Comparison of ENCODE assay signal across 9 mouse cellular contexts in genomic region chr1:153641492-153641939, GRCm38 (mm10). TPM values are rescaled to one million over a fixed set of nuclear protein-coding genes. Genes with fewer than 3 reads are reported as not detected.
DNase-seq lines count a peak whose midpoint lies in the region; ATAC-seq lines count a peak whose summit lies in the region.
"Had no signal": no experiment of that assay in that cellular context is flagged by ENCODE, and none has a peak within 500 bp of the region (broad histone marks: within the 10 kb centered on the region; RNA-seq: fewer than 3 reads in every experiment).

No protein-coding gene starts in this region.

- peak; percentile 38 for DNase-seq in adrenal gland, postnatal 14 days
- DNase-seq in adrenal gland, postnatal 4 days (ENCODE audit: low spot score in 2 of 2) = no peak
- DNase-seq in thymus, postnatal 4 days = peak; percentile 56
- no peak for DNase-seq in cerebellum, adult 11 months

- peak overlapping the region; percentile 19; the same call in 1 of the 2 replicates for H3K9ac ChIP-seq in embryonic facial prominence, embryonic 12.5 days
- H3K9ac ChIP-seq in heart, embryonic 15.5 days = peak overlapping the region; percentile 4; the same call in 1 of the 2 replicates
- H3K9ac ChIP-seq in kidney, embryonic 15.5 days = peak overlapping the region; percentile 26; the same call in 1 of the 2 replicates
- H3K9ac ChIP-seq in midbrain, embryonic 13.5 days (replicated peaks) = peak overlapping the region; percentile 46; the same call in 1 of the 2 replicates

- peak overlapping the region; percentile 81 for H3K27ac ChIP-seq in embryonic facial prominence, embryonic 12.5 days
- H3K27ac ChIP-seq in heart, embryonic 15.5 days = peak overlapping the region; percentile 78
- H3K27ac ChIP-seq in kidney, embryonic 15.5 days = peak overlapping the region; percentile 89
- peak overlapping the region; percentile 72 for H3K27ac ChIP-seq in midbrain, embryonic 13.5 days

- no peaks in the 10 kb centered on the region for H3K36me3 ChIP-seq in embryonic facial prominence, embryonic 12.5 days
- H3K36me3 ChIP-seq in heart, embryonic 15.5 days = no peaks in the 10 kb centered on the region
- no peaks in the 10 kb centered on the region for H3K36me3 ChIP-seq in kidney, embryonic 15.5 days
- no peaks in the 10 kb centered on the region for H3K36me3 ChIP-seq in midbrain, embryonic 13.5 days

- H3K4me2 ChIP-seq in embryonic facial prominence, embryonic 12.5 days (replicated peaks) = peak overlapping the region; percentile 53
- peak overlapping the region; percentile 54 for H3K4me2 ChIP-seq in heart, embryonic 15.5 days
- H3K4me2 ChIP-seq in kidney, embryonic 15.5 days = peak overlapping the region; percentile 58
- H3K4me2 ChIP-seq in midbrain, embryonic 13.5 days (replicated peaks) = peak overlapping the region; percentile 49

- H3K4me3 ChIP-seq in embryonic facial prominence, embryonic 12.5 days = peak overlapping the region; percentile 21
- peak overlapping the region; percentile 22 for H3K4me3 ChIP-seq in heart, embryonic 15.5 days
- H3K4me3 ChIP-seq in kidney, embryonic 15.5 days (replicated peaks) = peak overlapping the region; percentile 29
- H3K4me3 ChIP-seq in midbrain, embryonic 13.5 days (replicated peaks) = peak overlapping the region; percentile 23
- H3K4me3 ChIP-seq: erythroblast, embryonic 14.5 days had no signal

- H3K4me1 ChIP-seq in embryonic facial prominence, embryonic 12.5 days = peaks cover 17% of the 10 kb centered on the region
- H3K4me1 ChIP-seq in heart, embryonic 15.5 days (replicated peaks) = peaks cover 18% of the 10 kb centered on the region
- peaks cover 17% of the 10 kb centered on the region for H3K4me1 ChIP-seq in kidney, embryonic 15.5 days
- peaks cover 27% of the 10 kb centered on the region for H3K4me1 ChIP-seq in midbrain, embryonic 13.5 days (replicated peaks)

- ATAC-seq in embryonic facial prominence, embryonic 12.5 days (ENCODE audit: insufficient number of reproducible peaks, insufficient read depth, low FRiP score, low TSS enrichment) = peak; percentile 92
- ATAC-seq in heart, embryonic 15.5 days (replicated peaks; ENCODE audit: insufficient number of reproducible peaks, insufficient read depth, low FRiP score, low read depth) = peak; percentile 61
- ATAC-seq in kidney, embryonic 15.5 days (replicated peaks; ENCODE audit: low FRiP score) = peak; percentile 87
- ATAC-seq in midbrain, embryonic 13.5 days = peak; percentile 94

- 5% methylated on average over 9 of the region's 9 CpGs for WGBS in embryonic facial prominence, embryonic 12.5 days
- 10% methylated on average over 9 of the region's 9 CpGs for WGBS in heart, embryonic 15.5 days
- WGBS in kidney, embryonic 15.5 days = under 1% methylated on average over 9 of the region's 9 CpGs
- WGBS in midbrain, embryonic 13.5 days = 3% methylated on average over 9 of the region's 9 CpGs

- H3K27me3 ChIP-seq in embryonic facial prominence, embryonic 12.5 days = no peaks in the 10 kb centered on the region
- H3K27me3 ChIP-seq in heart, embryonic 15.5 days = no peaks in the 10 kb centered on the region
- H3K27me3 ChIP-seq in kidney, embryonic 15.5 days = no peaks in the 10 kb centered on the region
- no peaks in the 10 kb centered on the region for H3K27me3 ChIP-seq in midbrain, embryonic 13.5 days

- H3K9me3 ChIP-seq in embryonic facial prominence, embryonic 12.5 days = no peaks in the 10 kb centered on the region
- no peaks in the 10 kb centered on the region for H3K9me3 ChIP-seq in heart, embryonic 15.5 days (replicated peaks)
- H3K9me3 ChIP-seq in kidney, embryonic 15.5 days (replicated peaks) = no peaks in the 10 kb centered on the region
- no peaks in the 10 kb centered on the region for H3K9me3 ChIP-seq in midbrain, embryonic 13.5 days

RNA-seq across cellular contexts. Expression of gene Rgs8, which starts 11.3 kb away (rescaled TPM):
- total RNA-seq in adrenal gland, postnatal 14 days (2021) = 0.07 and 0.41 TPM in 2 replicates
- under 1 TPM; 0.48 to 0.65 TPM for total RNA-seq in adrenal gland, postnatal 4 days (2021)
- polyA plus RNA-seq in embryonic facial prominence, embryonic 12.5 days (2016; fragmentation: Nextera tagmentation; extraction: Ambion mirVana) = 2.3 and 2.9 TPM in 2 replicates
- 0.19 and 0.24 TPM in 2 replicates for polyA plus RNA-seq in heart, embryonic 15.5 days (2015; fragmentation: Nextera tagmentation; extraction: Ambion mirVana)
- 0.10 and 0.14 TPM in 2 replicates for polyA plus RNA-seq in kidney, embryonic 15.5 days (2015; fragmentation: Nextera tagmentation; extraction: Ambion mirVana)
- polyA plus RNA-seq in midbrain, embryonic 13.5 days (2015; fragmentation: Nextera tagmentation; extraction: Ambion mirVana) = 32.4 and 33.6 TPM in 2 replicates
- polyA plus RNA-seq: erythroblast, embryonic 14.5 days had no signal

Comparison
In these comparisons a context has a peak if more than half of its experiments do, and no peak if none do; other contexts are left out.
1. DNase-seq: peak in adrenal gland, postnatal 14 days (single experiment) and thymus, postnatal 4 days (single experiment); none in adrenal gland, postnatal 4 days (0 of 2) and cerebellum, adult 11 months (single experiment).
2. Peak in every context shown above with its lines, with median percentiles within 50 percentile points of each other: ATAC-seq, H3K27ac ChIP-seq, H3K4me2 ChIP-seq, H3K4me3 ChIP-seq and H3K9ac ChIP-seq.